Mouse (Mus musculus): ENCODE results near the gene Ganc. TPM values are rescaled to one million over a fixed set of nuclear protein-coding genes. Genes with fewer than 3 reads are reported as not detected.

Ganc gene
- total and polyA plus RNA-seq, 3 experiments, result 0.95 to 19.2 (median 17.2) TPM

- Histone ChIP-seq H3K36me3 (replicated peaks) (peaks cover 15% of the 10 kb centered on the region), H3K4me3 (ENCODE audit: low read depth, low read length) (no peak overlapping the region), H3K27me3 (ENCODE audit: insufficient read depth, low read length) (no peaks in the 10 kb centered on the region), H3K4me1 (ENCODE audit: insufficient read depth, low read depth, low read length) (no peaks in the 10 kb centered on the region), H3K9me3 (replicated peaks) (no peaks in the 10 kb centered on the region)
- DNase-seq (ENCODE audit: low spot score) (no peak), ATAC-seq (ENCODE audit: extremely low read depth, insufficient number of reproducible peaks, low FRiP score, poor library complexity, severe bottlenecking) (no peak)
- TF ChIP-seq CTCF (IDR thresholded peaks at IDR 0.05; ENCODE audit: low read depth, low read length) (no peak), POLR2AphosphoS5 (IDR thresholded peaks at IDR 0.05; ENCODE audit: insufficient replicate concordance, low read depth, low read length) (no peak), TAL1 (conservative IDR thresholded peaks at IDR 0.05; ENCODE audit: low read depth, low read length) (no peak), GATA1 (IDR thresholded peaks at IDR 0.05; ENCODE audit: borderline replicate concordance, low read length) (no peak), GATA2 (IDR thresholded peaks at IDR 0.05; ENCODE audit: borderline replicate concordance, low read depth, low read length) (no peak)
Observed at GRCm38 (mm10) chr2:120424386-120424785, 20.7 kb downstream of the Ganc start.

- no peak for TF ChIP-seq TAL1 (conservative IDR thresholded peaks at IDR 0.05; ENCODE audit: low read depth, low read length)
- no peak for TF ChIP-seq GATA1 (IDR thresholded peaks at IDR 0.05; ENCODE audit: borderline replicate concordance, low read length)
- TF ChIP-seq GATA2 (IDR thresholded peaks at IDR 0.05; ENCODE audit: borderline replicate concordance, low read depth, low read length), result no peak
- TF ChIP-seq POLR2AphosphoS5 (IDR thresholded peaks at IDR 0.05; ENCODE audit: insufficient replicate concordance, low read depth, low read length), result no peak
- no peak for TF ChIP-seq CTCF (IDR thresholded peaks at IDR 0.05; ENCODE audit: low read depth, low read length)
- no peaks in the 10 kb centered on the region for H3K27me3 ChIP-seq (ENCODE audit: insufficient read depth, low read length)
- H3K4me3 ChIP-seq (ENCODE audit: low read depth, low read length), result no peak overlapping the region
- no peaks in the 10 kb centered on the region for H3K9me3 ChIP-seq (replicated peaks)
- DNase-seq (ENCODE audit: low spot score) (no peak), ATAC-seq (ENCODE audit: extremely low read depth, insufficient number of reproducible peaks, low FRiP score, poor library complexity, severe bottlenecking) (no peak)
- no peaks in the 10 kb centered on the region for H3K36me3 ChIP-seq (replicated peaks)
- H3K4me1 ChIP-seq (ENCODE audit: insufficient read depth, low read depth, low read length), result no peaks in the 10 kb centered on the region
Observed at GRCm38 (mm10) chr2:120444486-120444885, 40.8 kb downstream of the Ganc start.

GRCm38 (mm10) chr2:120446373-120446772 is 42.7 kb downstream of the Ganc start:
- no peak for TF ChIP-seq CTCF (IDR thresholded peaks at IDR 0.05; ENCODE audit: low read depth, low read length)
- TF ChIP-seq GATA1 (IDR thresholded peaks at IDR 0.05; ENCODE audit: borderline replicate concordance, low read length), result no peak
- no peak for TF ChIP-seq POLR2AphosphoS5 (IDR thresholded peaks at IDR 0.05; ENCODE audit: insufficient replicate concordance, low read depth, low read length)
- TF ChIP-seq GATA2 (IDR thresholded peaks at IDR 0.05; ENCODE audit: borderline replicate concordance, low read depth, low read length), result no peak
- no peak for TF ChIP-seq TAL1 (conservative IDR thresholded peaks at IDR 0.05; ENCODE audit: low read depth, low read length)
- H3K9me3 ChIP-seq (replicated peaks), result no peaks in the 10 kb centered on the region
- H3K4me1 ChIP-seq (ENCODE audit: insufficient read depth, low read depth, low read length), result no peaks in the 10 kb centered on the region
- H3K27me3 ChIP-seq (ENCODE audit: insufficient read depth, low read length), result no peaks in the 10 kb centered on the region
- H3K4me3 ChIP-seq (ENCODE audit: low read depth, low read length), result no peak overlapping the region
- ATAC-seq (ENCODE audit: extremely low read depth, insufficient number of reproducible peaks, low FRiP score, poor library complexity, severe bottlenecking) (no peak), DNase-seq (ENCODE audit: low spot score) (no peak)
- H3K36me3 ChIP-seq (replicated peaks), result no peaks in the 10 kb centered on the region

- TF ChIP-seq GATA2 (IDR thresholded peaks at IDR 0.05; ENCODE audit: borderline replicate concordance, low read depth, low read length) (no peak), GATA1 (IDR thresholded peaks at IDR 0.05; ENCODE audit: borderline replicate concordance, low read length) (no peak)
- Histone ChIP-seq H3K27me3 (ENCODE audit: insufficient read depth, low read length) (no peaks in the 10 kb centered on the region), H3K9me3 (replicated peaks) (no peaks in the 10 kb centered on the region), H3K4me3 (ENCODE audit: low read depth, low read length) (no peak overlapping the region), H3K4me1 (ENCODE audit: insufficient read depth, low read depth, low read length) (no peaks in the 10 kb centered on the region), H3K36me3 (replicated peaks) (no peaks in the 10 kb centered on the region)
- ATAC-seq (ENCODE audit: extremely low read depth, insufficient number of reproducible peaks, low FRiP score, poor library complexity, severe bottlenecking) (no peak), DNase-seq (ENCODE audit: low spot score) (no peak)
Observed at GRCm38 (mm10) chr2:120447306-120447705, 43.6 kb downstream of the Ganc start.

GRCm38 (mm10) chr2:120450724-120451123 is 47.0 kb downstream of the Ganc start:
- Histone ChIP-seq H3K4me1 (ENCODE audit: insufficient read depth, low read depth, low read length) (no peaks in the 10 kb centered on the region), H3K9me3 (replicated peaks) (no peaks in the 10 kb centered on the region), H3K27me3 (ENCODE audit: insufficient read depth, low read length) (peaks cover 6% of the 10 kb centered on the region; the same call in 1 of the 2 replicates), H3K4me3 (ENCODE audit: low read depth, low read length) (no peak overlapping the region), H3K36me3 (replicated peaks) (no peaks in the 10 kb centered on the region)
- ATAC-seq (ENCODE audit: extremely low read depth, insufficient number of reproducible peaks, low FRiP score, poor library complexity, severe bottlenecking) (no peak), DNase-seq (ENCODE audit: low spot score) (no peak)
- TF ChIP-seq TAL1 (conservative IDR thresholded peaks at IDR 0.05; ENCODE audit: low read depth, low read length) (no peak), GATA1 (IDR thresholded peaks at IDR 0.05; ENCODE audit: borderline replicate concordance, low read length) (no peak), CTCF (IDR thresholded peaks at IDR 0.05; ENCODE audit: low read depth, low read length) (no peak), GATA2 (IDR thresholded peaks at IDR 0.05; ENCODE audit: borderline replicate concordance, low read depth, low read length) (no peak), POLR2AphosphoS5 (IDR thresholded peaks at IDR 0.05; ENCODE audit: insufficient replicate concordance, low read depth, low read length) (no peak)

- H3K4me3 ChIP-seq (ENCODE audit: low read depth, low read length), result no peak overlapping the region
- H3K4me1 ChIP-seq (ENCODE audit: insufficient read depth, low read depth, low read length), result no peaks in the 10 kb centered on the region
- peaks cover 6% of the 10 kb centered on the region; the same call in 1 of the 2 replicates for H3K27me3 ChIP-seq (ENCODE audit: insufficient read depth, low read length)
- ATAC-seq (ENCODE audit: extremely low read depth, insufficient number of reproducible peaks, low FRiP score, poor library complexity, severe bottlenecking), result no peak
- no peaks in the 10 kb centered on the region for H3K9me3 ChIP-seq (replicated peaks)
- TF ChIP-seq TAL1 (conservative IDR thresholded peaks at IDR 0.05; ENCODE audit: low read depth, low read length) (no peak), GATA2 (IDR thresholded peaks at IDR 0.05; ENCODE audit: borderline replicate concordance, low read depth, low read length) (no peak), POLR2AphosphoS5 (IDR thresholded peaks at IDR 0.05; ENCODE audit: insufficient replicate concordance, low read depth, low read length) (no peak), GATA1 (IDR thresholded peaks at IDR 0.05; ENCODE audit: borderline replicate concordance, low read length) (no peak), CTCF (IDR thresholded peaks at IDR 0.05; ENCODE audit: low read depth, low read length) (no peak)
- no peak for DNase-seq (ENCODE audit: low spot score)
- no peaks in the 10 kb centered on the region for H3K36me3 ChIP-seq (replicated peaks)
Observed at GRCm38 (mm10) chr2:120452600-120452999, 48.9 kb downstream of the Ganc start.
